Mouse (Mus musculus) myocyte (in vitro differentiated cells): ENCODE data around the gene Plekhg2. TPM values are rescaled to one million over a fixed set of nuclear protein-coding genes. Genes with fewer than 3 reads are reported as not detected.

Experiments
- H3K27me3 ChIP-seq: one replicate; pipeline ENCODE4 v1.6.1; 2011; ENCODE audit not compliant: control insufficient read depth, insufficient read depth, insufficient read length
- H3K36me3 ChIP-seq: one replicate; pipeline ENCODE4 v1.6.1; 2011; ENCODE audit not compliant: control insufficient read depth, insufficient read depth
- H3K4me2 ChIP-seq: one replicate; pipeline ENCODE4 v1.6.1; 2011; ENCODE audit warnings: low read depth, control low read depth
- H3K4me3 ChIP-seq: one replicate; pipeline ENCODE4 v1.5.1; 2011; ENCODE audit warnings: mild to moderate bottlenecking, control low read depth, moderate library complexity
- H3K79me2 ChIP-seq: one replicate; pipeline ENCODE4 v1.6.1; 2011; ENCODE audit not compliant: control insufficient read depth, insufficient read depth
- H3ac ChIP-seq: one replicate; pipeline ENCODE4 v1.6.1; 2011; ENCODE audit not compliant: control insufficient read depth, insufficient read length
- CEBPB ChIP-seq: IDR thresholded peaks from 2 replicates; pipeline ENCODE4 v1.6.1; 2011; ENCODE audit warnings: mild to moderate bottlenecking, moderate library complexity; ENCODE audit not compliant: poor library complexity, insufficient read depth, severe bottlenecking
- E2F4 ChIP-seq: IDR thresholded peaks from one replicate; pipeline ENCODE4 v1.6.1; 2011; ENCODE audit warnings: mild to moderate bottlenecking, control low read depth, moderate library complexity; ENCODE audit not compliant: insufficient read depth
- MAX ChIP-seq: IDR thresholded peaks from one replicate; pipeline ENCODE4 v1.6.1; 2011; ENCODE audit warnings: low read depth, mild to moderate bottlenecking, control low read depth
- MYOD1 ChIP-seq, 3 experiments: IDR thresholded peaks; one replicate each; pipeline ENCODE4 v1.6.1; 2011; ENCODE audit warnings: control low read depth in 2 of 3, low read depth in 2 of 3, mild to moderate bottlenecking in 2 of 3, moderate library complexity in 1 of 3; ENCODE audit not compliant: insufficient read length in 2 of 3, control insufficient read depth in 1 of 3
- MYOG ChIP-seq, 3 experiments: IDR thresholded peaks; one replicate each; pipeline ENCODE4 v1.6.1; 2011; ENCODE audit warnings: control low read depth in 2 of 3, low read depth in 2 of 3, mild to moderate bottlenecking in 2 of 3; ENCODE audit not compliant: insufficient read length in 2 of 3, control insufficient read depth in 1 of 3, insufficient read depth in 1 of 3
- POLR2A ChIP-seq: IDR thresholded peaks from one replicate; pipeline ENCODE4 v1.6.1; 2011; ENCODE audit warnings: low read depth, mild to moderate bottlenecking, control low read depth, moderate library complexity; ENCODE audit not compliant: insufficient read length
- POLR2AphosphoS2 ChIP-seq: IDR thresholded peaks from one replicate; pipeline ENCODE4 v1.6.1; 2011; ENCODE audit warnings: low read depth, control low read depth; ENCODE audit not compliant: insufficient read length
- REST ChIP-seq: IDR thresholded peaks from one replicate; pipeline ENCODE4 v1.6.1; 2011; ENCODE audit warnings: mild to moderate bottlenecking, control low read depth, moderate library complexity; ENCODE audit not compliant: insufficient read depth, insufficient read length
- SRF ChIP-seq: IDR thresholded peaks from one replicate; pipeline ENCODE4 v1.6.1; 2011; ENCODE audit warnings: low read depth; ENCODE audit not compliant: control insufficient read depth, insufficient read length
- TCF12 ChIP-seq: IDR thresholded peaks from one replicate; pipeline ENCODE4 v1.6.1; 2011; ENCODE audit warnings: mild to moderate bottlenecking, control low read depth; ENCODE audit not compliant: poor library complexity, insufficient read depth, severe bottlenecking
- TCF3 ChIP-seq: IDR thresholded peaks from one replicate; pipeline ENCODE4 v1.6.1; 2011; ENCODE audit warnings: low read depth, control low read depth; ENCODE audit not compliant: insufficient read length
- USF1 ChIP-seq: IDR thresholded peaks from one replicate; pipeline ENCODE4 v1.6.1; 2011; ENCODE audit warnings: low read depth, mild to moderate bottlenecking, control low read depth, moderate library complexity
- polyA plus RNA-seq: library from polyadenylated mRNA; unstranded; fragments of >200 nt; fragmentation: generic; extraction: Trizol; gene quantifications from one replicate; pipeline ENCODE4 v1.2.1, GENCODE M21; 2012; ENCODE audit warnings: missing spikeins

Plekhg2 gene
- polyA plus RNA-seq, 1 experiment = 15.8 TPM

DNA sequence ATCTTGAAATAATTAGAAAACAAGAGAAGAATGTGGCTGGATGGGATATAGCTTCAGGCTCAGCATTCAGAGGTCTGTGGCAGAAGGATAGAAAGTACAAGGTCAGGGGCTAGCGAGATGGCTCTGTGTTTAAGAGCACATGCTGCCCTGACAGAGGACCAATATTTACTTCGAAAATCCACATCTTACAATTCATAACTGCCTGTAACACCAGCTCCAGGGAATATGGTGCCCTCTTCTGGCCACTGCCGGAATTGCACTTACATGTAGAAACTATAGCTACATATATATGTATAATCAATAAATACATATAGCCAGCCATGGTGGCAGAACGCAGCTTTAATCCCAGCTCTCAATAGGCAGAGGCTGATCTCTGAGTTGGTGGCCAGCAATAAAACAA, 27.8 kb downstream of the Plekhg2 start:
- peak overlapping the region; percentile 55 for H3K4me2 ChIP-seq
- no peak overlapping the region for H3ac ChIP-seq
- no peak for TF ChIP-seq USF1
- TF ChIP-seq POLR2A = no peak
- no peak for TF ChIP-seq TCF3
- TF ChIP-seq REST = no peak
- no peak for TF ChIP-seq TCF12
- no peak for TF ChIP-seq MAX
- TF ChIP-seq MYOG (IDR thresholded peaks at IDR 0.05; ENCODE audit: control insufficient read depth in 1 of 3, insufficient read depth in 1 of 3, insufficient read length in 2 of 3, low read depth in 2 of 3) = no peak
- no peak for TF ChIP-seq SRF
- TF ChIP-seq E2F4 = no peak
- TF ChIP-seq CEBPB = no peak
- no peak for TF ChIP-seq MYOD1 (IDR thresholded peaks at IDR 0.05; ENCODE audit: control insufficient read depth in 1 of 3, insufficient read length in 2 of 3, low read depth in 2 of 3)
- no peak for TF ChIP-seq POLR2AphosphoS2
- H3K4me3 ChIP-seq = no peak overlapping the region
- no peaks in the 10 kb centered on the region for H3K36me3 ChIP-seq
- H3K27me3 ChIP-seq = no peaks in the 10 kb centered on the region
- no peaks in the 10 kb centered on the region for H3K79me2 ChIP-seq

DNA sequence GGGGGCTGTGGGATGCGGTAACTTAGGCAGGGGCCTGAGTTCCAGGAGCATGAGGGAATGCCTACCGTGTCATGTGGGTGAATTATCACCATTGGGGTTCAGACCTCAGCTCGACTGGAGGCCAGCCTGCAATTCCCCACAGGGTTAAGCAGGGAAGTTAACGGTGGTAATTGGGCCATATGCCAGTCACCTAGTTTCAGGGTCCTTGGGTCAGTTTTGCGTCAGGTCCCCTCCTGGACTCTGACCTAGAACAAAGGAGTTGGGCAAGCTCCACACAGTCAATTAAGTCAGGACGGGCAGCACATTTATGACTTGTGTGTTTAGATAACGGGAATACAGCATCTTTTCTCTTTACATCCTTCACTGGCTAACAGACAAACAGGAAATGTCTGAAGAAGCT, 31.0 kb downstream of the Plekhg2 start:
- peaks cover 21% of the 10 kb centered on the region for H3K79me2 ChIP-seq
- no peak overlapping the region for H3ac ChIP-seq
- no peak overlapping the region for H3K4me2 ChIP-seq
- TF ChIP-seq MAX = no peak
- TF ChIP-seq POLR2A = no peak
- no peak for TF ChIP-seq SRF
- no peak for TF ChIP-seq MYOD1 (IDR thresholded peaks at IDR 0.05; ENCODE audit: control insufficient read depth in 1 of 3, insufficient read length in 2 of 3, low read depth in 2 of 3)
- TF ChIP-seq USF1 = no peak
- no peak for TF ChIP-seq E2F4
- no peak for TF ChIP-seq POLR2AphosphoS2
- no peak for TF ChIP-seq TCF3
- no peak for TF ChIP-seq CEBPB
- no peak for TF ChIP-seq MYOG (IDR thresholded peaks at IDR 0.05; ENCODE audit: control insufficient read depth in 1 of 3, insufficient read depth in 1 of 3, insufficient read length in 2 of 3, low read depth in 2 of 3)
- TF ChIP-seq TCF12 = no peak
- no peak for TF ChIP-seq REST
- H3K27me3 ChIP-seq = no peaks in the 10 kb centered on the region
- H3K36me3 ChIP-seq = no peaks in the 10 kb centered on the region
- H3K4me3 ChIP-seq = no peak overlapping the region

DNA sequence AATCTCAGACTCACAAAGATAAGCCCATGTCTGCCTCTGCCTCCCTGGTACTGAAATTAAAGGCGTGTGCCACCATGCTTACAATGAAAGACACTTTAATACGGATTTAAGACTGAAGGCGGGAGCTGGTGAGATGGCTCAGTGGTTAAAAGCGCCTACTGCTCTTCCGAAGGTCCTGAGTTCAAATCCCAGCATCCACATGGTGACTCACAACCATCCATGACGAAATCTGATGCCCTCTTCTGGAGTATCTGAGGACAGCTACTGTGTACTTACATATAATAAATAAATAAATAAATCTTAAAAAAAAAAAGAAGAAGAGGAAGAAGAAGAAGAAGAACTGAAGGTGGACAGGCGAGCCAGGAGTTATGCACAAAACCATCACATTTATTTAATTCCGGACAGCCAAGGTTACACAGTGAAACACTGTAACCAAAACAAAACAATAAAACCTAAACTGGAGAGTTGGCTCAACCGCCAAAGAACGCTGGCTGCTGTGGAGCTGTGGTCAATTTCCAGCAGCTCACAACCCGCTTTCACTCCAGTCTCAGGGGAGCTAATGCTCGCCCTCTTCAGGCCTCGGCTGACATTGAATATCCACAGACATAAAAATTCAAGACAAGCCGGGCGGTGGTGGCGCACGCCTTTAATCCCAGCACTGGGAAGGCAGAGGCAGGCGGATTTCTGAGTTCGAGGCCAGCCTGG, 33.0 kb downstream of the Plekhg2 start:
- H3K79me2 ChIP-seq = peaks cover 41% of the 10 kb centered on the region
- H3ac ChIP-seq = peak overlapping the region; percentile 96
- peak overlapping the region; percentile 96 for H3K4me2 ChIP-seq
- no peaks in the 10 kb centered on the region for H3K27me3 ChIP-seq
- H3K4me3 ChIP-seq = peak overlapping the region; percentile 83
- no peaks in the 10 kb centered on the region for H3K36me3 ChIP-seq
- TF ChIP-seq POLR2AphosphoS2 = no peak
- TF ChIP-seq SRF = no peak
- no peak for TF ChIP-seq CEBPB
- TF ChIP-seq TCF12 = no peak
- no peak for TF ChIP-seq MYOD1 (IDR thresholded peaks at IDR 0.05; ENCODE audit: control insufficient read depth in 1 of 3, insufficient read length in 2 of 3, low read depth in 2 of 3)
- no peak for TF ChIP-seq USF1
- no peak for TF ChIP-seq POLR2A
- TF ChIP-seq MYOG (IDR thresholded peaks at IDR 0.05; ENCODE audit: control insufficient read depth in 1 of 3, insufficient read depth in 1 of 3, insufficient read length in 2 of 3, low read depth in 2 of 3) = no peak
- no peak for TF ChIP-seq REST

DNA sequence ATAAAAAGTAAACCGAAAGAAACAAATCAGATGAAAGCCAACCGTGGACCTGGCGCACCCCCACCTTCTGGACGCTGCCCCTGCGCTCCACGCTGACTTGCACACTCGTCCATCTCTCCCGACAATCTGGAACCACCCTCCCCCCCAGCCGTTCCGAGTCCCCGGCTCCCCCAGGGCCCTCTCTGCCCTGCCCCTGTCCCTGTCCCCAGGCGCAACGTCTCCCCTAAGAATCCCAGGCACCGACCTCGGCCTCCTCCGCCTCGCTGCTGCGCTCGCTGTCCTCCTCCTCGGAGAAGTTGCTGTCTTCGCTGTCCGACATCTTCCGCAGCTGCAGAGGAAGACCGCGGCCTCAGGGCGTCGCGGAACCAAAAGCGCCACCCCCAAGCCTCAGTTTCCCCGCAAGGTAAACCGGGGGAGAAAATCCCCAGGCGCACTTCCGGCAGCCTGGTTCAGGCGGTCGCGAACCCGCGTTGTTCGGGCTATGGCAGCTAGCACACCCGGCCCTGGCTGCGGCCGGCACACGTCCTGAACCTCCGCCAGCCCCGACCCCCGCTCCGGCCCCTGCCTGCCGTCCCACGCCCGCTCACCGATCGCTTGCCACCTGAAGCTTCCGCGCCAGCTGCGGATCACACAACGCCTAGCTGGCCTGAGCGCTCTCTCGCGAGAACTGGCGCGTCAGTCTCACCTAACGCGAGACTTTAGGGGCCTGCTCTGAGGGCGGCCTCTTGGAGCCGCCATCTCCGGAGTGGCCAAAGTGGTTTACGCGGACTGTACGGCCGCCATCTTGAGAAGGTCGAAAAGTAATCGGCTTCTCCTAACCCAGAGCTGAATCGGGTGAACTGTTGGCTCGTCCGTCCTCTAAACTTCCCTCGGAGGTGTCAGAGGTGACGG, 34.0 kb downstream of the Plekhg2 start, which contains the start of gene Supt5:
Gene Supt5, minus strand, starts transcription at position 639 of the 891 bp plus-strand sequence.
- Histone ChIP-seq H3K4me2 (peak within 1 kb of the TSS; percentile 96), H3K36me3 (no peaks in the 10 kb centered on the region), H3ac (peak within 1 kb of the TSS; percentile 96), H3K79me2 (peaks cover 51% of the 10 kb centered on the region), H3K4me3 (peak within 1 kb of the TSS; percentile 83), H3K27me3 (no peaks in the 10 kb centered on the region)
- TF ChIP-seq CEBPB (no peak), TCF12 (no peak), REST (no peak), TCF3 (no peak), E2F4 (no peak), USF1 (no peak), MYOG (IDR thresholded peaks at IDR 0.05; ENCODE audit: control insufficient read depth in 1 of 3, insufficient read depth in 1 of 3, insufficient read length in 2 of 3, low read depth in 2 of 3) (peak in 2 of 3 experiments; percentile 77 to 79), POLR2A (peak; percentile 95), POLR2AphosphoS2 (peak; percentile 92), SRF (no peak), MAX (no peak), MYOD1 (IDR thresholded peaks at IDR 0.05; ENCODE audit: control insufficient read depth in 1 of 3, insufficient read length in 2 of 3, low read depth in 2 of 3) (peak in 2 of 3 experiments; percentile 70 to 83)
